Mouse (Mus musculus): ENCODE measurements around the gene Chrnb4. TPM values are rescaled to one million over a fixed set of nuclear protein-coding genes. Genes with fewer than 3 reads are reported as not detected.

Chrnb4 gene
- total RNA-seq, 2 experiments from 2014 or later, result not detected

DNA sequence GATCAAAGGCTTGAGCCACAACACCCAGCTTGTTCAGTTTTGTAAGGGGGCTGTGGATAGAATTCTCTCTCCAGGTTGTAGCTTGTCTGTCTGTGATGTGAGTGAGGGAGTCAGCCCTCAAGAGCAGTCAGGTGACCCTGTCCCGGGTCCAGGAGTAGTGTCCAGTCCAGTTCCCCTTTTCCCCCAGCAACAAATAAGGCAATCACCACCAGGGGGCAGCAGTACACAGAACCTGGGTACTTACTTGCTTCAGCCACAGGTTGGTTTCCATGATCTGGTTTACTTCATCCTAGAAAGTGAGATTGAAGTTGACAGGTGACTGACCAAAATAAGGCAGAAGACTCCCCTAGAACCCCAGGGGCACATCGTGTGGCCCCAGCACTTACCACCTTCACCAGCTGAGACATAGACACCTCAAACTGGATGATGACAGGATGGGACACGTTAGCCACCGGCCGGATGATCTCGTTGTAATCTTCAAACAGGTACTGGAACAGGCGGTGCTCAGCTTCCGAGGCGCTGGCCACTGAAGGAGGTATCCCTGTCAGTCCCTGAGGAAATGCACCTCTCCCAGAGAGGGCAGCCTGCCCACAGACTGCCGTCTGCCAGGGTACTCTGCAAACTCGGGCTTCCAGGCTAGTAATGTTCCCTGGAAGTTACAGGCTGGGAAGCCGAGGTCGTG is 24.5 kb downstream of the Chrnb4 start:
- DNase-seq, result peak; percentile 78 to 89
- intact Hi-C loops (cut with DNase I), result loop anchor here (1.0 to 2.0 kb wide), 2 partner anchors 86 to 289 kb away; no protein-coding TSS in a partner anchor

DNA sequence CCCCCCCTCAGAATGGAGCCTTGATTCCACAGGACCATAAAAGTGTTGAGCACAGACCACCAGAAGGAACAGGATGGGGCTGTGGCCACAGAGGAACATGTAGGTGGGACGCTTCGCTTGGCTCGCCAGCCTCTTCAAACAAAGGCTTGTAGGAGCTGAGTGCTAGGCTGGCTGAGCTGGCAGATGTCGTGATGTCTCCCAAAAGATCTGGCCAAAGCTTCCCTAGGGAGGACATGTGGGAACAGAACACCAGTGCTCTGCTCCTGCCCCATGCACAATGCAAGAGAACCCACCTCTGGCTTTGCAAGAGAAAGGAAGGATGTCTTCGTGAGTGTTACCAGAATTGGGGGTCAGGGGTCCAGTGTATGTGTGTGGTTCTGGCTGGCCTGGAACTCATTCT is 25.3 kb downstream of the Chrnb4 start:
- intact Hi-C loops (cut with DNase I), result no loop called here
- DNase-seq, result no peak

DNA sequence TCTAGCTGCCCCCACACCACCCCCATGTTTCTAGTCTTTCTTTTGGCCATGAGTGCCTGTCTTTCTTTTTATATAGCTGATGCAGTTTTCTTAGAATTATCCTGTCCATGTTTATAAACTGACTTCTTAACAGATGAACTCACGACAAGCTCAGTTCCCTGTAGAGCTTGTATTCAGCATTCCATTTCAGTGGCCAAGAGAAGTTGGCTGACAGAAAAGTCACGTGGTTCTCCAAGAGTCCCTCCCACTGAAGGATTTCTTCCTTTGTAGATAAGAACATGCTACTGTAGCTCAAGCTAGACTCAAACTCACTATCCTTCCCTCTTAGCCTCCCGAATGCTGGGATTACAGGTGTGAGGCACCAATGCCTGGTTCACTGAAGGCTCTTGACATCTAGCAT is 31.7 kb downstream of the Chrnb4 start:
- DNase-seq, result no peak
- intact Hi-C loops (cut with DNase I), result no loop called here

DNA sequence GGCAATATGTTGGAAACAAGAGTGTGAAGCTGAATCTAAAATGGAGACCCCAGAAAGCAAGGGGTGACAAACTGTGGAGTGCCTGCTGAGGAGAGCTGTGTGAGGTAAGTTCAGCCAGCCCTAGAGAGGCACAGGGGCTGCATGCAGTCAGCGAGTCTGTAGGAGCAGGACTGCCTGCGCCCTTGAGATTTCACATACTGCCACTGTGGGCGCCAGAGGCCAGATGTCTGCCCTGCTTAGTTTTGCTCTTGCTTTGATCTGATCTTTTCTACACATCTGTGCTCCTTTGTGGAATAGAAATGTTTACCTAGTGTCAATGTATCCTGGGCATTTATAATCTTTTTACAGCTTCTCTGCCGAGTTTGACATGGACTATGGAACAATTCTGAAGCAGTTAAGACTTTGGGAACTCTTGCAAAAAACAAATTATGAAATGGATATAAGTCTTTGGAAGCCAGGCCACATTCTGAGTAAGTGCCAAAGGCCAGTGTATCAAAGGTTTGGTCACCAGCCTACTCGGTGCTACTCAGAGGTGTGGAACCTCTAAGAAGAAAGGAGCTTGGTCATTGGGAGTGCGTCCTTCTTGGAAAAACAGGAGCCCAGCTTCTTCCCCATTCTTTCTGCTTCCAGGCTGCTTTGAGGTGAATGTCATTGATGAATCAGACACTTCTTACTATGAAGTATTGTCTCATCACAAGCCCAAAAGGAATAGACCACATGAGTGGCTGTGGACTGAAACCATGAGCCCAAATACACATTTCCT is 37.8 kb downstream of the Chrnb4 start:
- intact Hi-C loops (cut with DNase I), result no loop called here
- no peak for DNase-seq

DNA sequence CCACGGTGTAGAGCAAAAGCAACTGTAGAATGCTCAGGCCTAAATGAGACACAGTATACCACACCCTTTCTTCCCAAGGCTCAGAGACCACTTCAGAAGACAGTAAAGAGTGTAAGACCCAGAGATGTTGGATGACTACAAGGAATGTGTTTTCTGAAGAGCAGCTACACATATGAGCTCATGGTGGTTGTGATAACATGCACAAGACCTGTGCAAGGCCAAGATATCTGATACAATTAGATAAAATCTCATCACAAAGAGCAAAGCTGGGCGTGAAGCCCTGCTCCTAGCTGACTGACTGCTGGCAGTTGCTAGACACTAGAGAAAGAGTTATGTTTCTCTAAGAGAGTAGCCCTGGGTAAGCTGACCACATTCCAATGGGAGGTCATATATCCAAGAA is 38.9 kb downstream of the Chrnb4 start:
- DNase-seq, result no peak
- intact Hi-C loops (cut with DNase I), result no loop called here

DNA sequence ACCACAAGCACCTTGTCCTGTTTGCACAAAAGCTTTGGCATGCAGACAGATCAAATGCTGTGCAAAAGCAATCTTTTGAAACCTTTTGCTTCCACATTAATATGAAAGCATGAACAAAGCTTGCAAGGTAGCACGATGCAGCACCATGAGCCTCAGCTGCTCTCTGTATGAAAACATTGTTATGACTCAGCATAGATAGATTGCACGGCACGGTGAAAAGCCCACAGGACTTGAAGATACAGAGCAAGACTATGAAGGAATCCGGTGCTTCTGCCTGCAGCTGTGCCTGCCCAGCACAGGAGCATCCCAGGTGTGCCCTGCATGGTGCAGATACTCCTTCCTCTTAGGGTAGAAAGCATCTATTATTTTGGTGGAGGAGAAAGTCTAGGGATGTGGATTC is 45.0 kb downstream of the Chrnb4 start:
- DNase-seq, result no peak
- intact Hi-C loops (cut with DNase I), result no loop called here

DNA sequence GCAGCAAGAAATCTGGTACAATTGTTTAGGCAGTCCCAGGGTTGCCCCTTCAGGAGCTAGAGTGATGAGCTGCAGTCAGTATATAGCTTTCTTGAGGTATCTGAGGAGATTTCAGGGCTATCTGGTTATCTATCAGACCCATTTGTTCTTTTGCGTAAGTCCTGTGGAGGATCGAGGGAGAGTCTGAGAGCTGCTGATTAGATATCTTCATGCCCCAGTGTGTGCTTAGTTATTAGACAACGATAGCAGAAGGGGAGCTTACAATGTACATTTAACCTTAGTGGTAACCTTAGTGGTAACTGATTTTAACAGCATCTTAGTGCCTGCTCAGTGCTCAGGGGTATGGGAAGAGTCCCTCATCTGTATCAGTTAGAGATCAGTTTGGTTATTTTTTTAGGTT is 52.9 kb downstream of the Chrnb4 start:
- intact Hi-C loops (cut with DNase I), result no loop called here
- no peak for DNase-seq

DNA sequence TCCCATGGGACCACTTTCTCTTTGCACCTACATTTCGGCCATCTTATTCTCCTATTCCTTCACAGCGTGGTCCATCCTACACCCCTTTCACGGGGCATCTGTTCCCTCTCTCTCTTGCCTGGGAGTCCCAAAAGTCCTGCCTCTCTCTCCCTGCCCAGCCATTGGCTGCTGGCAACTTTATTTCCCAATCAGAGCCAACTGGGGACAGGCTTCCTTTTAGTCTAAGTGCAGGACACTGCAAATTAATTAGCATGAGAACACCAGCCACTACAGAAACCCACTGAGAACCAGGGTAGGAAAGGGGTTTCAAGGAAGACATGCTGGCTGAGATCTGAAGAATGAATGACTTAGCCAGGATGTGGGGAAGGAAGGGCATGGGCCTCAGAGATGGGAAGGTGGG is 54.2 kb downstream of the Chrnb4 start:
- no peak for DNase-seq
- intact Hi-C loops (cut with DNase I), result no loop called here

DNA sequence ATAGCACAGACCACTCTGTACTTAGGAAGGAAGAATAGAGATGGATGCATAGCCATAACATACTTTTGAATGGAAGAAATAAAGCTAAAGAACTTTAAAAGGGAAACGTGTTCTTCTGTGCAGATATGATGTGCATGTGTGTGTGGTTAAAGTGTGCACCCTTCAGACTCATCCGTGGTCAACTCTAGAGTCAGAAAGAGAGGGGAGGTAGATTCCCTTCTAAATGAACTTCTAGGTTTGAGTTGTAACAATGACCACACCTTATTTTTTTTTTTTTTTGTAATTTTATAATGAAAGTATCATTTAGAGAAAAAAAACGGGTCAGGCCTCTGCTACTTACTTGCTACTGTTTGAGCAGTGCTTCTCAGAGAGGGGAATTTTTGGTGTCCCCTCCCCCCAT is 58.2 kb downstream of the Chrnb4 start:
- intact Hi-C loops (cut with DNase I), result no loop called here
- no peak for DNase-seq

DNA sequence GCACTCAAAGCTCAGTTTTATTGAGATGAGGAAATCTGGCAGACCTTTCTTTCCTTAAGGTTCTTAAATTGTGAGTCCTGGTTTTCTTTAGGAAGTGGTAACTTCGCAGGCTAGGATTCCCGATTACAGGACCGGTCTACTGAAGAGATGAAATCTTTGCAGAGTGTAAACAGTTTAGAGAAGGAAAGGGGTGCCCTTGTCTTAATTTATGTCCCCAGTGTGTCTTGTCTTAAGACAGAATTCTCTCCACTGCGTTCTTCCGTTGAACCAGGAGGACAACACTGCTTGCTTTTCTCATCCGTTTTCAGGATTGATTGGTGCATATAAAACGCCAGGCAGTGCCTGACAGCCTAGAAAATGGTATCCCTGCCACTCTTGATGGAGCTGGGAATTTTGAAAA is 66.2 kb downstream of the Chrnb4 start:
- DNase-seq, result no peak
- intact Hi-C loops (cut with DNase I), result no loop called here

DNA sequence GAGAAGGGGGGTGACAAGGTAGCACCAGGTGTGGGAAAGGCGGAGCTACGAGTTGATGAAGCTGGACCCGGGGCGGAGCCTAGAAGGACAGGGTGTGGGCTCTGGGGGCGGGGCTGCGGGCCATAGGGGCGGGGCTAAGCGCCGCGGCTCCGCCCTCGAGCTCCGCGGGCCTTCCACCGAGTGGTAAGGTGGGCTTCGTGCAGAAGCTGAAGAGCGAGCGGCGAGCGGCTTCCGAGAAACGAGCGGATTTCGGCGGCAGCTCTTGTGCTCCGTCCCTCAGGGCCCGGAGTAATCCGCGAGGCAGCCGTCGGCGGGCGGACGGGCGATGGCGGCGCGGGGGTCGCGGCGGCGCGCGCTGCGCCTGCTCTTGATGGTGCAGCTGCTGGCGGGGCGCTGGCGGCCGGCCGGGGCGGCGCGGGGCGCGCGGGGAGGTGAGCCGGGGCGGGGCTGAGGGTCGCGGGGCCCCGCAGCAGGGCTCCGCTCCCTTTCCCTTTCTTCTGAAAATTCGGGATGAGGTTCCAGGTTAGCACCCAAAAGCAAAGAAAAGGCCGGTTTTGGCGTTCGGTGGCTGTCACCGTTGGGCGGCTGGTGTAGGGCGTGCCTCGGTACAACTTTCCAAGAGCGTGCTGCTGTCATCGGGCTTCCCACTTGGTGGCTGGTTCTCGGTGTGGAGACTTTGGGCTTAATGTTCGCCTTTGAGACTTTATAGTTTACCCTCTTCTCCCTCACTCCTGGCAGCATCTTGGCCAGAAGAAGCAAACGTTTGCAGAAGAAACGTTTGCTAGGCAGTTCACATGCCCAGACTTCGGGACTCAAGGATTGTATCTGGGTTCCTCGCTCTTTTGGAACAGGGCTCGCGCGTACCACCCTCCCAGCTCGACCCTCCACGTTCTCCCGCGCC is 67.0 kb downstream of the Chrnb4 start:
- intact Hi-C loops (cut with DNase I), result no loop called here
- peak; percentile 7 to 11 for DNase-seq

DNA sequence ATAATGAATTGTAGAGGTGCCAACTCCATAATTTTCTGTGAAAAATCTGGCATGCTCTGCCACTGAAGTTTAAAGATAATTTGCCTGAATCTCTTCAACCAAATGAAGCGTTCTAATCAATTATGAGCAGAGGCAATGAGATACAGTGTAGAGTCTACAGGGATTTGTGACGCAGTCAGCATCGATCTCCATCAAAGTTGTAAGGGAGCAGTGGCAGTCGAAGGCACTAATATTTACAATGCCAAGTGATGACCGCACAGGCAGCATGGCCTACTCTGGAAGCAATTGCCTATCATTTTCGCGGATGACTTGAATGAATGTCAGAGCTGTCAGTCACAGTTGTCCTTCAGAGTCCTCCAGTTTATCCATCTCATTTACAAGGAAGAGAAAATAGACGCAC is 67.9 kb downstream of the Chrnb4 start, which contains the start of gene Chrna5:
Chrna5 (plus strand) TSS at position 207 of the 400 bp plus-strand sequence.
- intact Hi-C loops (cut with DNase I), result no loop called here
- no peak for DNase-seq

Other genes starting within 250 kb of the Chrnb4 start
- 10 to 100 TPM; 40.1 to 40.9 TPM for gene Ireb2, start 185.0 kb downstream of the Chrnb4 start, total RNA-seq (2021)
- gene Hykk, start 131.5 kb downstream of the Chrnb4 start, total RNA-seq (2021), result 1 to 10 TPM; 1.2 to 1.7 TPM
- gene Psma4, start 98.0 kb downstream of the Chrnb4 start, total RNA-seq (2021), result 100 to 1,000 TPM; 127 to 132 TPM
- not detected for gene AY074887, start 97.8 kb downstream of the Chrnb4 start, total RNA-seq (2021)
- not detected for gene Chrna5, start 67.9 kb downstream of the Chrnb4 start, total RNA-seq (2021)
- under 1 TPM in 1 of 2 experiments, not detected in 1; 0.12 TPM for gene Chrna3, start 22.2 kb downstream of the Chrnb4 start, total RNA-seq (2021)
- gene Ube2q2, start 100.1 kb upstream of the Chrnb4 start, total RNA-seq (2021), result 10 to 100 TPM; 25.1 to 26.3 TPM
- 10 to 100 TPM; 30.8 to 32.9 TPM for gene Fbxo22, start 160.1 kb upstream of the Chrnb4 start, total RNA-seq (2021)